ENCODE assay signal across 8 mouse cellular contexts in genomic region chr9:45370117-45370561, GRCm38 (mm10). TPM values are rescaled to one million over a fixed set of nuclear protein-coding genes. Genes with fewer than 3 reads are reported as not detected.
DNase-seq lines count a peak whose midpoint lies in the region; ATAC-seq lines count a peak whose summit lies in the region.

Gene Fxyd6, plus strand, starts transcription at chr9:45370185.

- peak within 1 kb of the TSS; percentile 8 for H3K27ac ChIP-seq in hindbrain, embryonic 11.5 days (ENCODE audit: low read depth, low read length)
- peak within 1 kb of the TSS; percentile 7; the same call in 1 of the 2 replicates for H3K27ac ChIP-seq in stomach, embryonic 14.5 days (ENCODE audit: low read length)

- ATAC-seq in hindbrain, embryonic 11.5 days (ENCODE audit: low FRiP score), result peak; percentile 66
- peak; percentile 54; the same call in 1 of the 2 replicates for ATAC-seq in stomach, embryonic 14.5 days (ENCODE audit: insufficient number of reproducible peaks, insufficient read depth, low FRiP score, low read depth)

- H3K27me3 ChIP-seq in hindbrain, embryonic 11.5 days (ENCODE audit: control insufficient read depth, insufficient read depth, low read length), result no peaks in the 10 kb centered on the region
- no peaks in the 10 kb centered on the region for H3K27me3 ChIP-seq in stomach, embryonic 14.5 days (ENCODE audit: control insufficient read depth, insufficient read depth, low read length)

- no peaks in the 10 kb centered on the region for H3K9me3 ChIP-seq in hindbrain, embryonic 11.5 days (ENCODE audit: control insufficient read depth, low read length)
- no peaks in the 10 kb centered on the region for H3K9me3 ChIP-seq in stomach, embryonic 14.5 days (ENCODE audit: control insufficient read depth, low read depth, low read length)

- peak within 1 kb of the TSS; percentile 82 for H3K4me2 ChIP-seq in hindbrain, embryonic 11.5 days (replicated peaks; ENCODE audit: low read depth, low read length)
- peak within 1 kb of the TSS; percentile 56 for H3K4me2 ChIP-seq in stomach, embryonic 14.5 days (replicated peaks; ENCODE audit: low read depth, low read length)

- under 1% methylated on average over 28 of the region's 28 CpGs for WGBS in hindbrain, embryonic 11.5 days
- 1% methylated on average over 28 of the region's 28 CpGs for WGBS in stomach, embryonic 14.5 days

- intact Hi-C loops in left cerebral cortex, postnatal 10 days (cut with DNase I), result no loop called here

- peak within 1 kb of the TSS; percentile 73 for H3K9ac ChIP-seq in hindbrain, embryonic 11.5 days (ENCODE audit: low read depth, low read length)
- H3K9ac ChIP-seq in stomach, embryonic 14.5 days (replicated peaks; ENCODE audit: low read depth, low read length), result peak within 1 kb of the TSS; percentile 26

- DNase-seq in adrenal gland, adult 18-20 months (ENCODE audit: low spot score in 2 of 2), result peak; percentile 71 to 81
- DNase-seq in cerebellum, adult 9-10 months, result peak; percentile 59
- peak; percentile 39 to 64 for DNase-seq in frontal cortex, postnatal 10 days (ENCODE audit: low spot score in 2 of 2)
- peak; percentile 79 for DNase-seq in hindbrain, embryonic 11.5 days (ENCODE audit: low spot score)
- DNase-seq in left cerebral cortex, postnatal 10 days (ENCODE audit: extremely low spot score in 1 of 2, low spot score in 2 of 2), result peak in 1 of 2 experiments; percentile 80
- peak; percentile 76 for DNase-seq in mesoderm, embryonic 11.5 days (ENCODE audit: low read depth, low spot score)
- DNase-seq in natural killer cell, adult 2 months (ENCODE audit: low spot score in 2 of 2), result no peak

- H3K4me1 ChIP-seq in hindbrain, embryonic 11.5 days (replicated peaks; ENCODE audit: control insufficient read depth, insufficient read depth, low read length), result 0 out of 2 replicates have a peak, but pooled peaks cover 3% of the 10 kb centered on the region
- no peaks in the 10 kb centered on the region for H3K4me1 ChIP-seq in stomach, embryonic 14.5 days (ENCODE audit: control insufficient read depth, insufficient read depth, low read length)

- no peaks in the 10 kb centered on the region for H3K36me3 ChIP-seq in hindbrain, embryonic 11.5 days (ENCODE audit: control insufficient read depth, insufficient read depth, low read length)
- H3K36me3 ChIP-seq in stomach, embryonic 14.5 days (ENCODE audit: control insufficient read depth, insufficient read depth, low read length), result no peaks in the 10 kb centered on the region

- peak within 1 kb of the TSS; percentile 59 for H3K4me3 ChIP-seq in hindbrain, embryonic 11.5 days (ENCODE audit: low read depth, low read length)
- H3K4me3 ChIP-seq in stomach, embryonic 14.5 days (ENCODE audit: low read depth, low read length), result peak within 1 kb of the TSS; percentile 40

RNA-seq across cellular contexts. Expression of gene Fxyd6, which starts in this region (rescaled TPM):
- 100 to 1,000 TPM; 209 to 250 TPM for total RNA-seq in adrenal gland, adult 18-20 months (2021)
- polyA plus RNA-seq in hindbrain, embryonic 11.5 days (2014; fragmentation: Nextera tagmentation; extraction: Ambion mirVana), result 108 and 111 TPM in 2 replicates
- 100 to 1,000 TPM; 284 to 286 TPM for total RNA-seq in left cerebral cortex, postnatal 10 days (2021)
- polyA plus RNA-seq in stomach, embryonic 14.5 days (2014; fragmentation: Nextera tagmentation; extraction: Ambion mirVana), result 61.4 and 63.5 TPM in 2 replicates

Comparison
In these comparisons a context has a peak if more than half of its experiments do, and no peak if none do; other contexts are left out.
1. DNase-seq: peak in adrenal gland, adult 18-20 months (2 of 2), cerebellum, adult 9-10 months (single experiment), frontal cortex, postnatal 10 days (2 of 2), hindbrain, embryonic 11.5 days (single experiment) and mesoderm, embryonic 11.5 days (single experiment); none in natural killer cell, adult 2 months (0 of 2).